Mouse (Mus musculus) heart, adult 2 months (tissue): ENCODE data around the gene Fmn2.

Experiments
- CTCF ChIP-seq: fragments of 200-600 bp; IDR thresholded peaks from 2 replicates; pipeline ENCODE4 v1.8.1; 2022; ENCODE audit warnings: antibody characterized with exemption, mild to moderate bottlenecking, moderate library complexity
- EP300 ChIP-seq: fragments of 200-500 bp; IDR thresholded peaks from 2 replicates; pipeline ENCODE4 v1.6.1; 2011; ENCODE audit warnings: low read depth, low read length, control low read depth; ENCODE audit not compliant: insufficient read depth

DNA sequence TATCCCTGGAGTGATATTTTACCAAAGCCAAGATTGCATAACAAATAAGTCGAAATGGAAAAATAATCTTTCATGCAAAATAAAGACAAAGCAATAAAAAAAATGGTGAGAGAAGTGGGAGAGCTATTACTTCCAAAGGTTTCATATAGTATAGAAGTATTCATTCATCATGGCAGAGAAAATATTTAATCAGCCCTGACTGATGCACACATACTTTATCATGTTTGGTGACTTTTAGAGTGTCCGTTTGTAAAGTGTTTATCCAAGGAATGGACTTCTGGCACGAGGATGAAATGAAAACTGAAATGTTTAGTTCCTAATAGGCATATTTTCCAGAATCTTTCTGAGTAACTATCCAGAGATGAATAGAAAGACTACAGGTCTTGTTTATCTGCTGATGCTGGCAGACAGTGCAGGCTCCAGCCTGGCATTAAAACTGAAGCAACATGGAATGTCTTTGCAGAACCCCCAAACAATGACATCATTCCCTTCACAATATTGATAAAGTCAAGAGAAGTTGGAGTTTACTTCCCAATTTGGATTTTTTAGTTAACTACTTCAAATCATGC lies 249.4 kb downstream of the Fmn2 start:
- TF ChIP-seq CTCF, result no peak
- no peak for TF ChIP-seq EP300
